Mouse (Mus musculus): ENCODE data around the gene Optn. TPM values are rescaled to one million over a fixed set of nuclear protein-coding genes. Genes with fewer than 3 reads are reported as not detected.

Optn gene
- total and polyA plus RNA-seq, 3 experiments = 25.1 to 37.3 (median 28.0) TPM

GRCm38 (mm10) chr2:5031215-5031614 is 32.6 kb downstream of the Optn start:
- Histone ChIP-seq H3K4me2 (ENCODE audit: insufficient read depth, low read depth, poor library complexity, severe bottlenecking) (no peak overlapping the region), H3K79me2 (replicated peaks; ENCODE audit: control insufficient read depth, extremely low read depth, insufficient read depth, poor library complexity, severe bottlenecking) (no peaks in the 10 kb centered on the region), H3K27ac (ENCODE audit: insufficient read depth, low read depth) (no peak overlapping the region), H3K9me3 (replicated peaks; ENCODE audit: low read length) (no peaks in the 10 kb centered on the region), H3K4me3 (replicated peaks in 1 of 3; ENCODE audit: low read depth in 2 of 3, low read length in 2 of 3, poor library complexity in 1 of 3) (no peak overlapping the region), H3K4me1 (ENCODE audit: control insufficient read depth in 1 of 2, insufficient read depth in 2 of 2) (peaks cover 0 to 28% of the 10 kb centered on the region in 2 experiments; a peak in 2 of 4 replicates), H3K9ac (ENCODE audit: insufficient read depth, low read depth) (no peak overlapping the region), H3K27me3 (replicated peaks) (no peaks in the 10 kb centered on the region), H3K36me3 (replicated peaks in 1 of 2; ENCODE audit: control insufficient read depth in 1 of 2, insufficient read depth in 1 of 2, low read length in 1 of 2) (peaks cover 50 to 84% of the 10 kb centered on the region in 2 experiments)
- DNase-seq (ENCODE audit: extremely low read depth) = no peak
- in situ Hi-C loops (cut with MboI; ENCODE audit: low pct_ligation_motif_present, low pct_unique_long_range_greater_than_20kb, low sequenced_read_pairs) (no loop called here), dilution Hi-C loops (cut with MboI; ENCODE audit: extremely low pct_ligation_motif_present, extremely low pct_unique_long_range_greater_than_20kb, low sequenced_read_pairs) (no loop called here)
- TF ChIP-seq CHD2 (IDR thresholded peaks at IDR 0.05; ENCODE audit: low read length) (no peak), MAX (IDR thresholded peaks at IDR 0.05; ENCODE audit: low read length) (no peak), NRF1 (IDR thresholded peaks at IDR 0.05; ENCODE audit: low read depth, low read length) (no peak), MAZ (IDR thresholded peaks at IDR 0.05; ENCODE audit: low read depth, low read length) (no peak), NELFE (IDR thresholded peaks at IDR 0.05; ENCODE audit: low read depth, low read length) (no peak), ELF1 (IDR thresholded peaks at IDR 0.05; ENCODE audit: low read depth, low read length) (no peak), PAX5 (IDR thresholded peaks at IDR 0.05; ENCODE audit: low read length) (no peak), MAFK (IDR thresholded peaks at IDR 0.05; ENCODE audit: insufficient replicate concordance, low read length) (no peak), ZC3H11A (IDR thresholded peaks at IDR 0.05; ENCODE audit: low read depth, low read length) (no peak), ZMIZ1 (IDR thresholded peaks at IDR 0.05; ENCODE audit: low read depth, low read length) (no peak), IRF4 (IDR thresholded peaks at IDR 0.05; ENCODE audit: low read depth, low read length) (no peak), RAD21 (IDR thresholded peaks at IDR 0.05; ENCODE audit: low read depth, low read length) (no peak), ETS1 (conservative IDR thresholded peaks at IDR 0.05; ENCODE audit: low read depth, low read length) (no peak), USF1 (IDR thresholded peaks at IDR 0.05; ENCODE audit: low read depth, low read length) (no peak), EP300 (IDR thresholded peaks at IDR 0.05; ENCODE audit: low read length) (no peak), BHLHE40 (IDR thresholded peaks at IDR 0.05; ENCODE audit: low read depth, low read length) (no peak)

- H3K4me2 ChIP-seq (ENCODE audit: insufficient read depth, low read depth, poor library complexity, severe bottlenecking) = no peak overlapping the region
- no peaks in the 10 kb centered on the region for H3K27me3 ChIP-seq (replicated peaks)
- in situ Hi-C loops (cut with MboI; ENCODE audit: low pct_ligation_motif_present, low pct_unique_long_range_greater_than_20kb, low sequenced_read_pairs) = no loop called here
- no peak overlapping the region for H3K4me3 ChIP-seq (replicated peaks in 1 of 3; ENCODE audit: low read depth in 2 of 3, low read length in 2 of 3, poor library complexity in 1 of 3)
- H3K9ac ChIP-seq (ENCODE audit: insufficient read depth, low read depth) = no peak overlapping the region
- TF ChIP-seq RAD21 (IDR thresholded peaks at IDR 0.05; ENCODE audit: low read depth, low read length) = no peak
- no peak for TF ChIP-seq MYC (IDR thresholded peaks at IDR 0.05; ENCODE audit: low read depth, low read length)
- no peak for TF ChIP-seq HCFC1 (IDR thresholded peaks at IDR 0.05; ENCODE audit: low read depth, low read length)
- no peak for TF ChIP-seq ELF1 (IDR thresholded peaks at IDR 0.05; ENCODE audit: low read depth, low read length)
- no peak for TF ChIP-seq ZNF384 (IDR thresholded peaks at IDR 0.05; ENCODE audit: low read depth, low read length)
- TF ChIP-seq POLR2AphosphoS2 (IDR thresholded peaks at IDR 0.05; ENCODE audit: low read depth, low read length) = no peak
- no peak for TF ChIP-seq E2F4 (IDR thresholded peaks at IDR 0.05; ENCODE audit: insufficient replicate concordance, low read depth, low read length)
- DNase-seq (ENCODE audit: extremely low read depth) = no peak
- peaks cover 44 to 75% of the 10 kb centered on the region in 2 experiments for H3K36me3 ChIP-seq (replicated peaks in 1 of 2; ENCODE audit: control insufficient read depth in 1 of 2, insufficient read depth in 1 of 2, low read length in 1 of 2)
- no peaks in the 10 kb centered on the region for H3K79me2 ChIP-seq (replicated peaks; ENCODE audit: control insufficient read depth, extremely low read depth, insufficient read depth, poor library complexity, severe bottlenecking)
- peaks cover 0 to 19% of the 10 kb centered on the region in 2 experiments; a peak in 2 of 4 replicates for H3K4me1 ChIP-seq (ENCODE audit: control insufficient read depth in 1 of 2, insufficient read depth in 2 of 2)
- H3K9me3 ChIP-seq (replicated peaks; ENCODE audit: low read length) = no peaks in the 10 kb centered on the region
- no peak overlapping the region for H3K27ac ChIP-seq (ENCODE audit: insufficient read depth, low read depth)
- dilution Hi-C loops (cut with MboI; ENCODE audit: extremely low pct_ligation_motif_present, extremely low pct_unique_long_range_greater_than_20kb, low sequenced_read_pairs) = no loop called here
Measured at GRCm38 (mm10) chr2:5029808-5030207, 34.0 kb downstream of the Optn start.

All from CH12.LX (cell line).